In genomic region chr3:107505464-107506367, GRCm38 (mm10) we compare ENCODE assay signal across 11 mouse cellular contexts. TPM values are rescaled to one million over a fixed set of nuclear protein-coding genes. Genes with fewer than 3 reads are reported as not detected.
DNase-seq lines count a peak whose midpoint lies in the region; ATAC-seq and TF ChIP-seq lines count a peak whose summit lies in the region.
"Had no signal": no experiment of that assay in that cellular context is flagged by ENCODE, and none has a peak within 500 bp of the region (broad histone marks: within the 10 kb centered on the region; RNA-seq: fewer than 3 reads in every experiment).

No protein-coding gene starts in this region.

- H3K4me1 ChIP-seq in lung, embryonic 14.5 days (ENCODE audit: insufficient read depth) = peaks cover 9% of the 10 kb centered on the region; the same call in 1 of the 2 replicates
- no peaks in the 10 kb centered on the region for H3K4me1 ChIP-seq in stomach, embryonic 15.5 days

- peak; percentile 26; the same call in 1 of the 2 replicates for ATAC-seq in lung, embryonic 14.5 days (ENCODE audit: insufficient read depth)
- ATAC-seq in stomach, embryonic 15.5 days (ENCODE audit: insufficient read depth, low FRiP score, low read depth) = 0 out of 2 replicates have a peak, but pooled peaks have one; percentile 27
- no peak for ATAC-seq in erythroblast, adult 5-6 weeks (replicated peaks; ENCODE audit: low FRiP score, poor library complexity, severe bottlenecking)
- ATAC-seq: lung, postnatal 0 days had no signal

- no peak overlapping the region for H3K27ac ChIP-seq in lung, embryonic 14.5 days (ENCODE audit: low read depth)
- no peak overlapping the region for H3K27ac ChIP-seq in stomach, embryonic 15.5 days
- H3K27ac ChIP-seq: embryonic facial prominence, embryonic 13.5 days had no signal

- H3K4me2 ChIP-seq in lung, embryonic 14.5 days = no peak overlapping the region
- H3K4me2 ChIP-seq in stomach, embryonic 15.5 days = no peak overlapping the region
- H3K4me2 ChIP-seq: embryonic facial prominence, embryonic 13.5 days had no signal

- no peak overlapping the region for H3K4me3 ChIP-seq in lung, embryonic 14.5 days (ENCODE audit: low read depth, low read length)
- no peak overlapping the region for H3K4me3 ChIP-seq in stomach, embryonic 15.5 days (replicated peaks)
- H3K4me3 ChIP-seq: embryonic facial prominence, embryonic 13.5 days had no signal

- WGBS in lung, embryonic 14.5 days = 63% methylated on average over 4 of the region's 4 CpGs
- 71% methylated on average over 4 of the region's 4 CpGs for WGBS in stomach, embryonic 15.5 days

- H3K27me3 ChIP-seq in lung, embryonic 14.5 days (ENCODE audit: insufficient read depth, low read length) = no peaks in the 10 kb centered on the region
- H3K27me3 ChIP-seq in stomach, embryonic 15.5 days (replicated peaks) = no peaks in the 10 kb centered on the region
- H3K27me3 ChIP-seq: embryonic facial prominence, embryonic 13.5 days had no signal

- intact Hi-C loops in heart, postnatal 10 days (cut with DNase I) = no loop called here

- H3K36me3 ChIP-seq in lung, embryonic 14.5 days (ENCODE audit: insufficient read depth) = no peaks in the 10 kb centered on the region
- H3K36me3 ChIP-seq in stomach, embryonic 15.5 days = no peaks in the 10 kb centered on the region
- H3K36me3 ChIP-seq: embryonic facial prominence, embryonic 13.5 days had no signal

- no peak overlapping the region for H3K9ac ChIP-seq in lung, embryonic 14.5 days
- H3K9ac ChIP-seq in stomach, embryonic 15.5 days = no peak overlapping the region
- H3K9ac ChIP-seq: embryonic facial prominence, embryonic 13.5 days had no signal

- DNase-seq in lung, embryonic 14.5 days = peak; percentile 44
- no peak for DNase-seq in lung, postnatal 36 days
- DNase-seq in heart, postnatal 10 days = peak; percentile 24 to 38
- peak; percentile 39 to 59 for DNase-seq in kidney, postnatal 4 days
- no peak for DNase-seq in spleen, postnatal 14 days (ENCODE audit: low spot score in 2 of 2)
- DNase-seq in thymus, postnatal 4 days = no peak

- H3K9me3 ChIP-seq in lung, embryonic 14.5 days (ENCODE audit: low read depth, low read length) = no peaks in the 10 kb centered on the region
- no peaks in the 10 kb centered on the region for H3K9me3 ChIP-seq in stomach, embryonic 15.5 days
- H3K9me3 ChIP-seq: embryonic facial prominence, embryonic 13.5 days had no signal

- TF ChIP-seq CTCF in lung, embryonic 14.5 days (IDR thresholded peaks at IDR 0.05; ENCODE audit: low read depth) = no peak

RNA-seq across cellular contexts. Expression of gene Slc6a17, which starts 12.1 kb away (rescaled TPM):
- 3.6 and 4.2 TPM in 2 replicates for polyA plus RNA-seq in lung, embryonic 14.5 days (2014; fragmentation: Nextera tagmentation; extraction: Ambion mirVana)
- total RNA-seq in heart, postnatal 10 days (2021) = 1 to 10 TPM; 1.3 to 1.4 TPM
- polyA plus RNA-seq in stomach, embryonic 15.5 days (2015; fragmentation: Nextera tagmentation; extraction: Ambion mirVana) = 2.8 and 4.0 TPM in 2 replicates
- not detected in 2 replicates for total RNA-seq in erythroblast, adult 5-6 weeks (2015; ENCODE audit: low replicate concordance)
- total RNA-seq in erythroblast, adult 5-6 weeks (2017; ENCODE audit: low replicate concordance) = not detected in 2 replicates

RNA-seq across cellular contexts. Expression of gene Kcnc4, which starts 46.4 kb away (rescaled TPM):
- polyA plus RNA-seq in lung, embryonic 14.5 days (2014; fragmentation: Nextera tagmentation; extraction: Ambion mirVana) = 0.07 and 0.18 TPM in 2 replicates
- total RNA-seq in heart, postnatal 10 days (2021) = under 1 TPM; 0.36 to 0.50 TPM
- 0.10 TPM in 1 of 2 replicates, not detected in the other for polyA plus RNA-seq in stomach, embryonic 15.5 days (2015; fragmentation: Nextera tagmentation; extraction: Ambion mirVana)
- total RNA-seq in erythroblast, adult 5-6 weeks (2015; ENCODE audit: low replicate concordance) = not detected in 2 replicates
- total RNA-seq in erythroblast, adult 5-6 weeks (2017; ENCODE audit: low replicate concordance) = not detected in 2 replicates

RNA-seq across cellular contexts. Expression of gene Ubl4b, which starts 49.2 kb away (rescaled TPM):
- not detected in 2 replicates for polyA plus RNA-seq in lung, embryonic 14.5 days (2014; fragmentation: Nextera tagmentation; extraction: Ambion mirVana)
- not detected for total RNA-seq in heart, postnatal 10 days (2021)
- not detected in 2 replicates for polyA plus RNA-seq in stomach, embryonic 15.5 days (2015; fragmentation: Nextera tagmentation; extraction: Ambion mirVana)
- total RNA-seq in erythroblast, adult 5-6 weeks (2015; ENCODE audit: low replicate concordance) = not detected in 2 replicates
- not detected in 2 replicates for total RNA-seq in erythroblast, adult 5-6 weeks (2017; ENCODE audit: low replicate concordance)
- total RNA-seq: layer of hippocampus, adult 18-20 months had no signal
- polyA plus RNA-seq: lung, postnatal 0 days had no signal

Comparison
In these comparisons a context has a peak if more than half of its experiments do, and no peak if none do; other contexts are left out.
1. DNase-seq: peak in lung, embryonic 14.5 days (single experiment), heart, postnatal 10 days (2 of 2) and kidney, postnatal 4 days (2 of 2); none in lung, postnatal 36 days (single experiment), spleen, postnatal 14 days (0 of 2) and thymus, postnatal 4 days (single experiment).